Mouse (Mus musculus): ENCODE results near the gene Fgf13. TPM values are rescaled to one million over a fixed set of nuclear protein-coding genes. Genes with fewer than 3 reads are reported as not detected.

Fgf13 gene
- total and polyA plus RNA-seq, 3 experiments: not detected

DNA sequence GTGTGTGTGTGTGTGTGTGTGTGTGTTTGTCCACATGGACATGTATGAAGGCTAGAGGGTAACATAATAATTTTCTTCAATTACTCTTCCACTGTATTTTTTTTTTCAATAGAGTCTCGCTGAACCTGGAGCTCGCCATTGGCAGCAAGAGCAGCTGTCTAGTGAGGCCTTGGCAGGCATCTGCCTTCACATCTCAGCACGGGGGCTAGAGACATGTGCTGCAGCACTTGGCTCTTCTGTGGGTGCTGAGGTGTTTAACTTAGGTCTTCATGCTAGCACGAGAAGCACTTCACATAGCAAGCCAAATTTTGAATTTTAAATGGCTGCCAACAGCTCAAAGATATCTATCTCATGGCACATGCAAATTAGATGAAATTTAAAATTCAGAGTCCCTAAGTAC, 380.9 kb downstream of the Fgf13 start:
- no peak overlapping the region for H3K4me3 ChIP-seq (replicated peaks in 1 of 3; ENCODE audit: low read depth in 2 of 3, low read length in 2 of 3, poor library complexity in 1 of 3)
- dilution Hi-C loops (cut with MboI; ENCODE audit: extremely low pct_ligation_motif_present, extremely low pct_unique_long_range_greater_than_20kb, low sequenced_read_pairs) (no loop called here), in situ Hi-C loops (cut with MboI; ENCODE audit: low pct_ligation_motif_present, low pct_unique_long_range_greater_than_20kb, low sequenced_read_pairs) (no loop called here)
- no peaks in the 10 kb centered on the region for H3K79me2 ChIP-seq (replicated peaks; ENCODE audit: control insufficient read depth, extremely low read depth, insufficient read depth, poor library complexity, severe bottlenecking)
- no peak overlapping the region for H3K9ac ChIP-seq (ENCODE audit: insufficient read depth, low read depth)
- no peaks in the 10 kb centered on the region for H3K36me3 ChIP-seq (replicated peaks in 1 of 2; ENCODE audit: control insufficient read depth in 1 of 2, insufficient read depth in 1 of 2, low read length in 1 of 2)
- H3K4me1 ChIP-seq (ENCODE audit: control insufficient read depth in 1 of 2, insufficient read depth in 2 of 2): no peaks in the 10 kb centered on the region
- no peak overlapping the region for H3K27ac ChIP-seq (ENCODE audit: insufficient read depth, low read depth)
- DNase-seq (ENCODE audit: extremely low read depth): no peak
- TF ChIP-seq JUND (conservative IDR thresholded peaks at IDR 0.05; ENCODE audit: low read depth, low read length) (no peak), ELF1 (IDR thresholded peaks at IDR 0.05; ENCODE audit: low read depth, low read length) (no peak), MYC (IDR thresholded peaks at IDR 0.05; ENCODE audit: low read depth, low read length) (no peak), EP300 (IDR thresholded peaks at IDR 0.05; ENCODE audit: low read length) (no peak), MAZ (IDR thresholded peaks at IDR 0.05; ENCODE audit: low read depth, low read length) (no peak), TCF12 (IDR thresholded peaks at IDR 0.05; ENCODE audit: low read depth, low read length) (no peak), RAD21 (IDR thresholded peaks at IDR 0.05; ENCODE audit: low read depth, low read length) (no peak), SIN3A (IDR thresholded peaks at IDR 0.05; ENCODE audit: low read length) (no peak), POLR2A (IDR thresholded peaks at IDR 0.05; ENCODE audit: low read depth, low read length) (no peak), MAX (IDR thresholded peaks at IDR 0.05; ENCODE audit: low read length) (no peak), CHD2 (IDR thresholded peaks at IDR 0.05; ENCODE audit: low read length) (no peak)
- H3K9me3 ChIP-seq (replicated peaks; ENCODE audit: low read length): no peaks in the 10 kb centered on the region
- H3K27me3 ChIP-seq (replicated peaks): no peaks in the 10 kb centered on the region
- H3K4me2 ChIP-seq (ENCODE audit: insufficient read depth, low read depth, poor library complexity, severe bottlenecking): no peak overlapping the region

DNA sequence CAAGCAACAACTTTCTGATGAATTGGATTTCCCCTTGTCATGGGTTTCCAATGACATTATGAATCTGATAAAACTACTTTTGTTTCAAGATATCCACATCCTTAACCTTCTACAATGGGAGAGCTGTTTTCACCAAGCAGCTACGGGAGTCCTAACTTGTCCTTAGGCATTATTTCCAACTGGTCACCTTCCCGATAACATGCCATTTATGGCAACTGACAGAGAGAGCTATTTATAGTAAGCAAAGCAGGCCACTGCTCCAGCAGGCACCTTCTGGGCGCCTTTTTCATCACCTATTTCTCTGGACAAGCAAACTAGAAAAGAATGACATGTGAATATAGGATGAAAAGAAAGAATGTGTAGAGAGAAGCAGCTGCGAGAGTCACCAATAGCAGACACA, 385.5 kb downstream of the Fgf13 start:
- TF ChIP-seq SMC3 (IDR thresholded peaks at IDR 0.05; ENCODE audit: low read depth, low read length): no peak
- TF ChIP-seq POLR2AphosphoS2 (IDR thresholded peaks at IDR 0.05; ENCODE audit: low read depth, low read length): no peak
- TF ChIP-seq TCF12 (IDR thresholded peaks at IDR 0.05; ENCODE audit: low read depth, low read length): no peak
- TF ChIP-seq POLR2A (IDR thresholded peaks at IDR 0.05; ENCODE audit: low read depth, low read length): no peak
- DNase-seq (ENCODE audit: extremely low read depth): no peak
- in situ Hi-C loops (cut with MboI; ENCODE audit: low pct_ligation_motif_present, low pct_unique_long_range_greater_than_20kb, low sequenced_read_pairs) (no loop called here), dilution Hi-C loops (cut with MboI; ENCODE audit: extremely low pct_ligation_motif_present, extremely low pct_unique_long_range_greater_than_20kb, low sequenced_read_pairs) (no loop called here)
- Histone ChIP-seq H3K36me3 (replicated peaks in 1 of 2; ENCODE audit: control insufficient read depth in 1 of 2, insufficient read depth in 1 of 2, low read length in 1 of 2) (no peaks in the 10 kb centered on the region), H3K4me3 (replicated peaks in 1 of 3; ENCODE audit: low read depth in 2 of 3, low read length in 2 of 3, poor library complexity in 1 of 3) (no peak overlapping the region), H3K4me1 (ENCODE audit: control insufficient read depth in 1 of 2, insufficient read depth in 2 of 2) (peaks cover 0 to 12% of the 10 kb centered on the region in 2 experiments; a peak in 2 of 4 replicates), H3K4me2 (ENCODE audit: insufficient read depth, low read depth, poor library complexity, severe bottlenecking) (no peak overlapping the region), H3K9ac (ENCODE audit: insufficient read depth, low read depth) (no peak overlapping the region), H3K27me3 (replicated peaks) (no peaks in the 10 kb centered on the region), H3K79me2 (replicated peaks; ENCODE audit: control insufficient read depth, extremely low read depth, insufficient read depth, poor library complexity, severe bottlenecking) (no peaks in the 10 kb centered on the region), H3K27ac (ENCODE audit: insufficient read depth, low read depth) (no peak overlapping the region), H3K9me3 (replicated peaks; ENCODE audit: low read length) (no peaks in the 10 kb centered on the region)

DNA sequence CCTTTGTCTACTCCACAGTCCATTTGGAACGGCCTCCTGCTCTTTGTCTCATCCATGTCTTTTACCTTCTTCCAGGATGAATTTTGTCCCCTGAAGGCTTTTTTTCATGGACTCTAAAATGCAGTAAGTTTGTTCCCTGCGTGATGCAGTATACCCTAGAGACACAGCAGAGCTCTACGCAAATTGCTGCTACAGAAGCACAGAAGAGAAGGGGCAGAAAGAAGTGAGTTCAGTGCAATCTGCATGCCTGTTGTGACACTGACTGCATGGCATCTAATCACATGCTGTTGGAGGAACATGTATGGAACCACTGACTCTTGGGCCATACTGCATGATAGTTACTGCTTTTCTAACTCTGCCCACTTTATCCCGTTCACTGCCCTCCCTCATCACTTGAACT, 388.2 kb downstream of the Fgf13 start:
- no peak for DNase-seq (ENCODE audit: extremely low read depth)
- Histone ChIP-seq H3K27me3 (replicated peaks) (no peaks in the 10 kb centered on the region), H3K36me3 (replicated peaks in 1 of 2; ENCODE audit: control insufficient read depth in 1 of 2, insufficient read depth in 1 of 2, low read length in 1 of 2) (no peaks in the 10 kb centered on the region), H3K4me3 (replicated peaks in 1 of 3; ENCODE audit: low read depth in 2 of 3, low read length in 2 of 3, poor library complexity in 1 of 3) (no peak overlapping the region), H3K27ac (ENCODE audit: insufficient read depth, low read depth) (no peak overlapping the region), H3K9ac (ENCODE audit: insufficient read depth, low read depth) (no peak overlapping the region), H3K4me2 (ENCODE audit: insufficient read depth, low read depth, poor library complexity, severe bottlenecking) (no peak overlapping the region), H3K9me3 (replicated peaks; ENCODE audit: low read length) (no peaks in the 10 kb centered on the region), H3K4me1 (ENCODE audit: control insufficient read depth in 1 of 2, insufficient read depth in 2 of 2) (peaks cover 0 to 12% of the 10 kb centered on the region in 2 experiments; a peak in 2 of 4 replicates), H3K79me2 (replicated peaks; ENCODE audit: control insufficient read depth, extremely low read depth, insufficient read depth, poor library complexity, severe bottlenecking) (no peaks in the 10 kb centered on the region)
- dilution Hi-C loops (cut with MboI; ENCODE audit: extremely low pct_ligation_motif_present, extremely low pct_unique_long_range_greater_than_20kb, low sequenced_read_pairs): no loop called here
- in situ Hi-C loops (cut with MboI; ENCODE audit: low pct_ligation_motif_present, low pct_unique_long_range_greater_than_20kb, low sequenced_read_pairs): no loop called here
- TF ChIP-seq JUN (IDR thresholded peaks at IDR 0.05; ENCODE audit: insufficient read depth, low read depth, low read length) (no peak), ELF1 (IDR thresholded peaks at IDR 0.05; ENCODE audit: low read depth, low read length) (no peak), USF2 (conservative IDR thresholded peaks at IDR 0.05; ENCODE audit: low read depth, low read length) (no peak), ZMIZ1 (IDR thresholded peaks at IDR 0.05; ENCODE audit: low read depth, low read length) (no peak), MXI1 (IDR thresholded peaks at IDR 0.05; ENCODE audit: low read depth, low read length) (no peak), MAZ (IDR thresholded peaks at IDR 0.05; ENCODE audit: low read depth, low read length) (no peak), NELFE (IDR thresholded peaks at IDR 0.05; ENCODE audit: low read depth, low read length) (no peak), USF1 (IDR thresholded peaks at IDR 0.05; ENCODE audit: low read depth, low read length) (no peak), BHLHE40 (IDR thresholded peaks at IDR 0.05; ENCODE audit: low read depth, low read length) (no peak), SMC3 (IDR thresholded peaks at IDR 0.05; ENCODE audit: low read depth, low read length) (no peak), CHD2 (IDR thresholded peaks at IDR 0.05; ENCODE audit: low read length) (no peak)
